Mouse (Mus musculus): ENCODE data around the gene Prdm1. TPM values are rescaled to one million over a fixed set of nuclear protein-coding genes. Genes with fewer than 3 reads are reported as not detected.

Gene Prdm1
- polyA plus RNA-seq, 2 experiments, result 0.12 to 0.13 TPM

DNA sequence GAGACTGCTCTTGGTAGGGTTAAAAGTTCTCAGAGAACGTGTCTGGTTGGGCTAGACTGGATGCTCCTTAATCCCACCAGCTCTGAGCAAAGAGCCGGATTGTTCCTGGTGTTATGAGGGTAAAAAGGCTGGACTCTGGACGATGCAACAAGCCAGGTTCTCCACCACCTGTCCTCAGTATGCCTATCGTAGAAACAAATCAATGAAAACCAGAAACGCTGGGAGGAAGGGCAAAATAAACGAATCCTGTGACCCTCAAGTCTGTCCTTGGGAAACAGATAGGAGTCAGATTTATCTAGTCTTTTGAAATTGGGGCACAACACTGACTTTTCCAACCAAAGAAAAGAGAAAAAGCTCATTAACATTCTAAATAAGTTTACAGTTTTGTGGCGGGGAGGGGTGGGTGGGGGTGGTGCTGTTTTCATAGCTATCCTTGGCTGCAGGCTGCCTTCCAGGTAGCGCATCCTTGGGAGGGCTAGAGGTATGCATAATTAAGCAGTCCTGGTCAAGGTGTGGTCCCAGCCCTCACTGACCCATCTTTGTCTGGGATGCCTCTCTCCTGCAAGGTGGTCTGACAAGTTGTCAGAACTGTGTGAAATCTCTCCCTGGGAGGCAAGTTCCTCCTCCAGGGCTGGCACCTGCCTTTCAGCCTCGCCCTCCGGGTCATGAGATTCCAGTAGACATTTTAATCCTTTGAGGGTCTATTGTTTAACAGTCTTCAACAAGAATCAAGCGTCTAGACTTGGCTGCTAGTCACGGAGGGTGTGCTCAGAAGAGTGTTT, 136.6 kb downstream of the Prdm1 start:
- Histone ChIP-seq H3K27me3 (ENCODE audit: control insufficient read depth, insufficient read depth, low read length) (no peaks in the 10 kb centered on the region), H3K4me3 (ENCODE audit: insufficient read depth in 1 of 2, low read depth in 2 of 2, low read length in 2 of 2) (no peak overlapping the region), H3K27ac (no peak overlapping the region), H3K36me3 (replicated peaks; ENCODE audit: control insufficient read depth, insufficient read depth, low read depth) (no peaks in the 10 kb centered on the region), H3K4me2 (ENCODE audit: low read depth) (no peak overlapping the region), H3K9me3 (ENCODE audit: control insufficient read depth, low read length) (no peaks in the 10 kb centered on the region), H3K4me1 (replicated peaks; ENCODE audit: control insufficient read depth in 2 of 2, insufficient read depth in 2 of 2, low read length in 1 of 2) (peaks cover 0 to 4% of the 10 kb centered on the region in 2 experiments; a peak in 2 of 4 replicates), H3K9ac (replicated peaks) (no peak overlapping the region)
- DNase-seq (ENCODE audit: low read depth in 3 of 3, low spot score in 3 of 3) (no peak), ATAC-seq (ENCODE audit: insufficient read depth) (no peak)
- WGBS (ENCODE audit: insufficient replicate concordance), result 40% methylated on average over 12 of the region's 12 CpGs
- TF ChIP-seq CTCF (IDR thresholded peaks at IDR 0.05; ENCODE audit: low read depth) (no peak), EP300 (IDR thresholded peaks at IDR 0.05; ENCODE audit: low read depth) (no peak)

DNA sequence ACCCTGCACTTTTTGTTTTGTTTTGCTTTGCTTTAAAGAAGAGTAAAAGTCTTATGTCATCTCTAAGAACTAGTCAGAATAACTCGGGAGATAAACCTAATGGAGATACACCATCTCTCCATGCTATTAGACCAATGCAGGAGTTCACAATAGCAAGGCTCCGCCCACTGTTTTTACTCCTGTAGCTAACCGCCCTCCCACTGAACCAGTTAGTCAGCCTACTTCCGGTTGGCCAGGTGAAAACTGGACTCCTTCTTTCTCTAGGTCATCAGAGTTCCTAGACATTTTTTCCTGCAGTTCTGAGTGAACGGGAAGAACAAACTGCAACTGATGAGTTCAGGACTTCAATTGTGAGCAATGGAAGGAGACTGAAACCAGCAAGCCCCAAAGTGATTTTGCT, 138.0 kb downstream of the Prdm1 start:
- no peaks in the 10 kb centered on the region for H3K27me3 ChIP-seq (ENCODE audit: control insufficient read depth, insufficient read depth, low read length)
- no peak overlapping the region for H3K4me3 ChIP-seq (ENCODE audit: insufficient read depth in 1 of 2, low read depth in 2 of 2, low read length in 2 of 2)
- no peaks in the 10 kb centered on the region for H3K36me3 ChIP-seq (replicated peaks; ENCODE audit: control insufficient read depth, insufficient read depth, low read depth)
- H3K4me2 ChIP-seq (ENCODE audit: low read depth), result no peak overlapping the region
- ATAC-seq (ENCODE audit: insufficient read depth), result no peak
- no peak for DNase-seq (ENCODE audit: low read depth in 3 of 3, low spot score in 3 of 3)
- H3K9me3 ChIP-seq (ENCODE audit: control insufficient read depth, low read length), result no peaks in the 10 kb centered on the region
- no peak overlapping the region for H3K9ac ChIP-seq (replicated peaks)
- TF ChIP-seq CTCF (IDR thresholded peaks at IDR 0.05; ENCODE audit: low read depth) (no peak), EP300 (IDR thresholded peaks at IDR 0.05; ENCODE audit: low read depth) (no peak)
- 46% methylated on average over 5 of the region's 5 CpGs for WGBS (ENCODE audit: insufficient replicate concordance)
- H3K27ac ChIP-seq, result no peak overlapping the region
- H3K4me1 ChIP-seq (replicated peaks; ENCODE audit: control insufficient read depth in 2 of 2, insufficient read depth in 2 of 2, low read length in 1 of 2), result peaks cover 0 to 4% of the 10 kb centered on the region in 2 experiments; a peak in 2 of 4 replicates

DNA sequence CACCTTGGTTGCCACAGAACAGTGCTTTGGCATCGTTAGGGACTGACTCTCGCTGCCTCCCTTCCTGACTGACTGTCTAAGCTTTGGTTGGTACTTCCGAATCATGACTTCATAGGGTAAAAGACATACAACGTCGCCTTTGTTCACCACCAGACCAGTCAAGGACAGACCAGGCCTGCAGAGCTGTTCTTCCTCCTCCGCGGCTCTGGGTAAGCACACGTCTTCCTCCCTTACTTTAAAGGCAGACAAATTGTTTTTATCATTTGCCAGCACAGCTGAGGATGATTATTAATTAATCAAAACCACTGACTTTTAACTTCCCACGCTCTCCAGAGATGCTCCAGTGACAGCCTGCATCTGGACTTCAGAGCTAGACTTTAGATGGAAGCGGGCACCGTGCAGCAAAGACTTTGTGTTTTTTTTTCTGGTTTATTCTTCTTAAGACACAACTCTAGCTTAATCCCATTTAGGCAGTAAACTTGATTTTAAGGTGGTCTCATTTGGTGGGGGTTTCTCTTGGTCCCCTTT, 139.5 kb downstream of the Prdm1 start:
- peaks cover 0 to 4% of the 10 kb centered on the region in 2 experiments; a peak in 2 of 4 replicates for H3K4me1 ChIP-seq (replicated peaks; ENCODE audit: control insufficient read depth in 2 of 2, insufficient read depth in 2 of 2, low read length in 1 of 2)
- DNase-seq (ENCODE audit: low read depth in 3 of 3, low spot score in 3 of 3) (no peak), ATAC-seq (ENCODE audit: insufficient read depth) (no peak)
- H3K4me2 ChIP-seq (ENCODE audit: low read depth), result no peak overlapping the region
- no peak overlapping the region for H3K9ac ChIP-seq (replicated peaks)
- H3K9me3 ChIP-seq (ENCODE audit: control insufficient read depth, low read length), result no peaks in the 10 kb centered on the region
- no peaks in the 10 kb centered on the region for H3K36me3 ChIP-seq (replicated peaks; ENCODE audit: control insufficient read depth, insufficient read depth, low read depth)
- TF ChIP-seq CTCF (IDR thresholded peaks at IDR 0.05; ENCODE audit: low read depth) (no peak), EP300 (IDR thresholded peaks at IDR 0.05; ENCODE audit: low read depth) (no peak)
- no peak overlapping the region for H3K27ac ChIP-seq
- no peaks in the 10 kb centered on the region for H3K27me3 ChIP-seq (ENCODE audit: control insufficient read depth, insufficient read depth, low read length)
- H3K4me3 ChIP-seq (ENCODE audit: insufficient read depth in 1 of 2, low read depth in 2 of 2, low read length in 2 of 2), result no peak overlapping the region
- 78% methylated on average over 11 of the region's 11 CpGs for WGBS (ENCODE audit: insufficient replicate concordance)

Data from liver, embryonic 14.5 days (tissue).